Comparison of ENCODE assay signal across 7 mouse cellular contexts in genomic region chr9:56996028-56996346, GRCm38 (mm10). TPM values are rescaled to one million over a fixed set of nuclear protein-coding genes. Genes with fewer than 3 reads are reported as not detected.
DNase-seq lines count a peak whose midpoint lies in the region; ATAC-seq and TF ChIP-seq lines count a peak whose summit lies in the region.

No protein-coding gene starts in this region.

- H3K9me3 ChIP-seq in forebrain, postnatal 0 days (ENCODE audit: low read length) = no peaks in the 10 kb centered on the region
- H3K9me3 ChIP-seq in liver, embryonic 16.5 days (replicated peaks; ENCODE audit: control insufficient read depth, low read length) = no peaks in the 10 kb centered on the region

- H3K4me3 ChIP-seq in forebrain, postnatal 0 days (ENCODE audit: low read depth, low read length) = peak overlapping the region; percentile 93
- peak overlapping the region; percentile 70 for H3K4me3 ChIP-seq in kidney, adult 2 months (ENCODE audit: insufficient read depth, low read depth, low read length)
- H3K4me3 ChIP-seq in liver, embryonic 16.5 days (ENCODE audit: low read depth, low read length) = peak overlapping the region; percentile 76

- no peak for TF ChIP-seq POLR2A in kidney, adult 2 months (IDR thresholded peaks at IDR 0.05; ENCODE audit: low read depth, low read length)

- peak overlapping the region; percentile 94 for H3K27ac ChIP-seq in forebrain, postnatal 0 days (ENCODE audit: low read depth, low read length)
- H3K27ac ChIP-seq in kidney, adult 2 months (ENCODE audit: insufficient read depth, low read depth, low read length) = peak overlapping the region; percentile 81
- H3K27ac ChIP-seq in liver, embryonic 16.5 days (ENCODE audit: low read length) = no peak overlapping the region

- H3K4me1 ChIP-seq in forebrain, postnatal 0 days (ENCODE audit: insufficient read depth) = peaks cover 11% of the 10 kb centered on the region
- H3K4me1 ChIP-seq in kidney, adult 2 months (ENCODE audit: control insufficient read depth, insufficient read depth, low read length) = peaks cover 8% of the 10 kb centered on the region; the same call in 1 of the 2 replicates
- H3K4me1 ChIP-seq in liver, embryonic 16.5 days (ENCODE audit: control insufficient read depth, low read depth, low read length) = peaks cover 8% of the 10 kb centered on the region

- no peaks in the 10 kb centered on the region for H3K36me3 ChIP-seq in forebrain, postnatal 0 days (ENCODE audit: insufficient read depth)
- no peaks in the 10 kb centered on the region for H3K36me3 ChIP-seq in kidney, adult 2 months (ENCODE audit: control insufficient read depth, insufficient read depth, low read length)
- H3K36me3 ChIP-seq in liver, embryonic 16.5 days (ENCODE audit: control insufficient read depth, insufficient read depth) = no peaks in the 10 kb centered on the region

- 0% methylated on average over 5 of the region's 5 CpGs for WGBS in forebrain, postnatal 0 days
- 0% methylated on average over 5 of the region's 5 CpGs for WGBS in kidney, adult 2 months
- WGBS in liver, embryonic 16.5 days (ENCODE audit: insufficient replicate concordance) = 2% methylated on average over 5 of the region's 5 CpGs

- TF ChIP-seq CTCF in forebrain, postnatal 0 days (IDR thresholded peaks at IDR 0.05; ENCODE audit: low read depth) = no peak
- TF ChIP-seq CTCF in kidney, adult 2 months (conservative IDR thresholded peaks at IDR 0.05; ENCODE audit: insufficient read depth, insufficient read length, low read depth, low read length) = no peak

- H3K9ac ChIP-seq in forebrain, postnatal 0 days = peak overlapping the region; percentile 95
- H3K9ac ChIP-seq in liver, embryonic 16.5 days (ENCODE audit: low read depth, low read length) = peak overlapping the region; percentile 77

- H3K4me2 ChIP-seq in forebrain, postnatal 0 days (ENCODE audit: low read depth) = peak overlapping the region; percentile 73
- peak overlapping the region; percentile 90 for H3K4me2 ChIP-seq in liver, embryonic 16.5 days (ENCODE audit: low read depth, low read length)

- peak; percentile 8 for DNase-seq in urinary bladder, postnatal 14 days (ENCODE audit: low spot score)
- no peak for DNase-seq in urinary bladder, postnatal 10 days (ENCODE audit: low spot score)
- peak; percentile 20 for DNase-seq in c-Kit-positive CD71-positive TER-119-positive erythroid progenitor cells, embryonic 14.5 days (ENCODE audit: low spot score)
- DNase-seq in forebrain, postnatal 0 days = peak; percentile 58
- no peak for DNase-seq in kidney, adult 2 months
- DNase-seq in retina, embryonic 14.5 days (ENCODE audit: low spot score) = peak; percentile 55

- no peaks in the 10 kb centered on the region for H3K27me3 ChIP-seq in forebrain, postnatal 0 days (ENCODE audit: insufficient read depth, low read length)
- no peaks in the 10 kb centered on the region for H3K27me3 ChIP-seq in kidney, adult 2 months (replicated peaks; ENCODE audit: control insufficient read depth, insufficient read depth, low read length)
- peaks cover 18% of the 10 kb centered on the region for H3K27me3 ChIP-seq in liver, embryonic 16.5 days (ENCODE audit: control insufficient read depth, insufficient read depth, low read depth, low read length)

- no peak; the same call in 1 of the 2 replicates for ATAC-seq in forebrain, postnatal 0 days
- no peak for ATAC-seq in liver, embryonic 16.5 days (ENCODE audit: low read depth)

RNA-seq across cellular contexts. Expression of gene Ptpn9, which starts 1.3 kb away (rescaled TPM):
- total RNA-seq in forebrain, postnatal 0 days (2014; rRNA removed) = 38.3 and 51.5 TPM in 2 replicates
- 16.2 and 21.3 TPM in 2 replicates for polyA plus RNA-seq in forebrain, postnatal 0 days (2015; fragmentation: Nextera tagmentation; extraction: Ambion mirVana)
- polyA plus RNA-seq in kidney, adult 2 months (2012; rRNA removed) = 20.7 and 26.6 TPM in 2 replicates
- 2.7 and 3.1 TPM in 2 replicates for polyA plus RNA-seq in liver, embryonic 16.5 days (2015; fragmentation: Nextera tagmentation; extraction: Ambion mirVana)

RNA-seq across cellular contexts. Expression of gene Snupn, which starts 45.3 kb away (rescaled TPM):
- 21.4 and 21.9 TPM in 2 replicates for total RNA-seq in forebrain, postnatal 0 days (2014; rRNA removed)
- 19.4 and 23.2 TPM in 2 replicates for polyA plus RNA-seq in forebrain, postnatal 0 days (2015; fragmentation: Nextera tagmentation; extraction: Ambion mirVana)
- polyA plus RNA-seq in kidney, adult 2 months (2012; rRNA removed) = 6.5 and 7.7 TPM in 2 replicates
- polyA plus RNA-seq in liver, embryonic 16.5 days (2015; fragmentation: Nextera tagmentation; extraction: Ambion mirVana) = 7.1 and 7.8 TPM in 2 replicates

RNA-seq across cellular contexts. Expression of gene Imp3, which starts 58.7 kb away (rescaled TPM):
- total RNA-seq in forebrain, postnatal 0 days (2014; rRNA removed) = 125 and 136 TPM in 2 replicates
- polyA plus RNA-seq in forebrain, postnatal 0 days (2015; fragmentation: Nextera tagmentation; extraction: Ambion mirVana) = 87.5 and 104 TPM in 2 replicates
- 151 and 189 TPM in 2 replicates for polyA plus RNA-seq in kidney, adult 2 months (2012; rRNA removed)
- polyA plus RNA-seq in liver, embryonic 16.5 days (2015; fragmentation: Nextera tagmentation; extraction: Ambion mirVana) = 38.1 and 42.0 TPM in 2 replicates

Comparison
In these comparisons a context has a peak if more than half of its experiments do, and no peak if none do; other contexts are left out.
1. DNase-seq: peak in urinary bladder, postnatal 14 days (single experiment), c-Kit-positive CD71-positive TER-119-positive erythroid progenitor cells, embryonic 14.5 days (single experiment), forebrain, postnatal 0 days (single experiment) and retina, embryonic 14.5 days (single experiment); none in urinary bladder, postnatal 10 days (single experiment) and kidney, adult 2 months (single experiment).
2. Peak in every context shown above with its lines, with median percentiles within 50 percentile points of each other: H3K4me3 ChIP-seq.